Mouse (Mus musculus): ENCODE results near the gene Serp2.

Serp2 gene

GRCm38 (mm10) chr14:76556852-76557208 lies at the start of gene Serp2:
Gene Serp2 (minus strand): TSS chr14:76556889.
- DNase-seq (ENCODE audit: low spot score in 2 of 2) = no peak

GRCm38 (mm10) chr14:76605931-76606534 lies 49.3 kb upstream of the Serp2 start:
- no peak for DNase-seq (ENCODE audit: low spot score in 2 of 2)

GRCm38 (mm10) chr14:76604012-76604411 lies 47.3 kb upstream of the Serp2 start:
- DNase-seq (ENCODE audit: low spot score in 2 of 2) = no peak

- no peak for DNase-seq (ENCODE audit: low spot score in 2 of 2)
These were observed 45.0 kb upstream of the Serp2 start for GRCm38 (mm10) chr14:76601654-76602053.

GRCm38 (mm10) chr14:76600391-76600790 lies 43.7 kb upstream of the Serp2 start:
- no peak for DNase-seq (ENCODE audit: low spot score in 2 of 2)

- no peak for DNase-seq (ENCODE audit: low spot score in 2 of 2)
These were observed 43.0 kb upstream of the Serp2 start for GRCm38 (mm10) chr14:76599706-76600105.

- no peak for DNase-seq (ENCODE audit: low spot score in 2 of 2)
These were observed 42.0 kb upstream of the Serp2 start for GRCm38 (mm10) chr14:76598518-76599216.

- DNase-seq (ENCODE audit: low spot score in 2 of 2) = no peak
These were observed 41.1 kb upstream of the Serp2 start for GRCm38 (mm10) chr14:76597751-76598150.

GRCm38 (mm10) chr14:76595048-76595859 lies 38.6 kb upstream of the Serp2 start:
- DNase-seq (ENCODE audit: low spot score in 2 of 2) = no peak

- no peak for DNase-seq (ENCODE audit: low spot score in 2 of 2)
These were observed 37.7 kb upstream of the Serp2 start for GRCm38 (mm10) chr14:76594351-76594885.

GRCm38 (mm10) chr14:76593630-76594193 lies 37.0 kb upstream of the Serp2 start:
- no peak for DNase-seq (ENCODE audit: low spot score in 2 of 2)

GRCm38 (mm10) chr14:76592721-76593120 lies 36.0 kb upstream of the Serp2 start:
- no peak for DNase-seq (ENCODE audit: low spot score in 2 of 2)

- DNase-seq (ENCODE audit: low spot score in 2 of 2) = no peak
These were observed 35.4 kb upstream of the Serp2 start for GRCm38 (mm10) chr14:76592090-76592489.

GRCm38 (mm10) chr14:76590134-76590533 lies 33.4 kb upstream of the Serp2 start:
- DNase-seq (ENCODE audit: low spot score in 2 of 2) = no peak

- DNase-seq (ENCODE audit: low spot score in 2 of 2) = no peak
These were observed 33.0 kb upstream of the Serp2 start for GRCm38 (mm10) chr14:76589671-76590070.

- DNase-seq (ENCODE audit: low spot score in 2 of 2) = no peak
These were observed 29.2 kb upstream of the Serp2 start for GRCm38 (mm10) chr14:76585831-76586405.

GRCm38 (mm10) chr14:76583985-76584384 lies 27.3 kb upstream of the Serp2 start:
- DNase-seq (ENCODE audit: low spot score in 2 of 2) = no peak

GRCm38 (mm10) chr14:76581974-76582922 lies 25.6 kb upstream of the Serp2 start:
- no peak for DNase-seq (ENCODE audit: low spot score in 2 of 2)

- no peak for DNase-seq (ENCODE audit: low spot score in 2 of 2)
These were observed 23.0 kb upstream of the Serp2 start for GRCm38 (mm10) chr14:76579660-76580061.

GRCm38 (mm10) chr14:76577840-76578239 lies 21.2 kb upstream of the Serp2 start:
- no peak for DNase-seq (ENCODE audit: low spot score in 2 of 2)

GRCm38 (mm10) chr14:76570292-76570691 lies 13.6 kb upstream of the Serp2 start:
- no peak for DNase-seq (ENCODE audit: low spot score in 2 of 2)
